16 mouse cellular contexts compared by ENCODE assay signal in the genomic region with DNA sequence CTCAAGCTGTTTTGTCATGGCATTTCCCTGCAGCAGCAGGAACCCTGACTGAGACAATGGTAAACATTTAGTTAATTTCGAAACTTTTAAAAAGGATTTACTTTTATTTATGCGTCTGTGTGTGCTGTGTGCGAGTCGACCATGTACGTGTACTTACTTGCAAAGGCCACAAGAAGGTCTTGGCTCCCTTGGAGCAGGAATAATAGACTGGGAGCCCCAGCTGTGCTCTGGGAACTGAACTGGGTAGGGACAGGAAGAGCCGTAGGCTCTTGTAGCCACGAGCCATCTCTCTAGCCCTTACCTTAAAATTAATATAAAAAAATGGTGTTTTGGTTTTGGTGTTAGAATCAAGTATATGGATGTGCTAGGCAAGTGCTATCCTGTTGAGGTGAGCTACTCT.
"Had no signal": no experiment of that assay in that cellular context is flagged by ENCODE, and none has a peak within 500 bp of the region (broad histone marks: within the 10 kb centered on the region; RNA-seq: fewer than 3 reads in every experiment).

No protein-coding gene starts in this region.

- H3K4me3 ChIP-seq: neural tube, embryonic 12.5 days; neural tube, embryonic 13.5 days; neural tube, embryonic 15.5 days; stomach, embryonic 15.5 days had no signal

- H3K36me3 ChIP-seq: neural tube, embryonic 12.5 days; neural tube, embryonic 13.5 days; neural tube, embryonic 15.5 days; stomach, embryonic 15.5 days had no signal

- H3K4me2 ChIP-seq: neural tube, embryonic 12.5 days; neural tube, embryonic 13.5 days; neural tube, embryonic 15.5 days; stomach, embryonic 15.5 days had no signal

- H3K9me3 ChIP-seq: neural tube, embryonic 12.5 days; neural tube, embryonic 13.5 days; neural tube, embryonic 15.5 days; stomach, embryonic 15.5 days had no signal

- H3K27me3 ChIP-seq: neural tube, embryonic 12.5 days; neural tube, embryonic 13.5 days; neural tube, embryonic 15.5 days; stomach, embryonic 15.5 days had no signal

- DNase-seq: retina, postnatal 1 day; right cerebral cortex, adult 18-20 months; right cerebral cortex, postnatal 14 days; right cerebral cortex, postnatal 25 days; right cerebral cortex, postnatal 4 days; spleen, adult 18-20 months; thymus, adult 18-20 months; thymus, adult 2 months; thymus, postnatal 14 days; thymus, postnatal 25 days; thymus, postnatal 4 days had no signal

- H3K9ac ChIP-seq: neural tube, embryonic 12.5 days; neural tube, embryonic 13.5 days; neural tube, embryonic 15.5 days; stomach, embryonic 15.5 days had no signal

- H3K27ac ChIP-seq: neural tube, embryonic 12.5 days; neural tube, embryonic 13.5 days; neural tube, embryonic 15.5 days; stomach, embryonic 15.5 days; stomach, postnatal 0 days had no signal
